Mouse (Mus musculus): Measurements from ENCODE around the gene Tas1r1. TPM values are rescaled to one million over a fixed set of nuclear protein-coding genes. Genes with fewer than 3 reads are reported as not detected.

Gene Tas1r1
- polyA plus RNA-seq, 1 experiment from 2014 or later: 0.19 TPM

DNA sequence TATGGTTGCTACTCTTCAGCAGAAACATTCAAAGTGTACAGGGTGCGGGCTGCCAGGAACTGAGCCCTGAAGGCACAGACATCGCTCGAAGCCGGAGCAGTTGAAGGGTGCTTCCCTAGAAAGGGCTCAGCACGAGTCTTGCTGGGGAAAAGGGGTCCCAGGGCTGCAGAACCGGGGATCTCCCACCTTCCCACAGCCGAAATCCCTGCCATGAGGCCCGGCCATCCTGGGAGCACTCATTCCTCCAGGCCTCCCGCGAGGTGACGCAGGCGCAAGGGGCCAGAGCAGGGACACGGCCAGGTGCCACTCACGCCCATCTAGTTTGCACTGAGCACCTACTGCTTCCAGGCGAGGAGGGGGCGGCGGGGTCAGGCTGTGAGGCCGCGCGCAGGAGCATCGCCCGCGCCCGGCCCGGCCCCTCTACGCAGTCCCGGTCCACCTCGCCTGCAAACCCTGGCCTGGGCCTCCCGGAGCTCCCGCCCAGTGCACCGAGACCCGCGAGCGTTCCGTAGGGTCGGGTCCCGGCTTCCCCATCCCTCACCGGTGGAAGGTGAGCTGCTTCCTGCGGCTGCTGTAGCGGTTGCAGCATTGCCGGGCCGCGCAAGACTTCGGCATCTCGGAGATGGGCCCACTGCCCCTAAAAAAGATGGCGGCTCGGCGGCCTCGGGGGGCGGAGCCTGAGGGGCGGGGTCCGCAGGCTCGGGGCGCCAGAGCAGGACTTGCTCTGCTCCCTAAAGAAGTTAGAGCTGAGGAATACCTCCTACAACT, 49.8 kb downstream of the Tas1r1 start, which contains the start of gene Thap3:
Thap3 (minus strand) TSS at position 656 of the 768 bp plus-strand sequence.
- Histone ChIP-seq H3K36me3 (peaks cover 40% of the 10 kb centered on the region), H3K4me1 (peaks cover 43% of the 10 kb centered on the region)
- 1% methylated on average over 53 of the region's 54 CpGs for WGBS

GRCm38 (mm10) chr4:151988014-151988341, 50.4 kb downstream of the Tas1r1 start:
- 23% methylated on average over 10 of the region's 10 CpGs for WGBS
- Histone ChIP-seq H3K36me3 (peaks cover 40% of the 10 kb centered on the region), H3K27me3 (ENCODE audit: insufficient read depth, poor library complexity, severe bottlenecking) (no peaks in the 10 kb centered on the region), H3K9me3 (no peaks in the 10 kb centered on the region), H3K4me1 (peaks cover 43% of the 10 kb centered on the region), H3K27ac (peak overlapping the region; percentile 96), H3K4me3 (peak overlapping the region; percentile 90)
- no peak for DNase-seq (ENCODE audit: low spot score)

More for the DNA sequence above, 49.8 kb downstream of the Tas1r1 start, which contains the start of gene Thap3:
- peak; percentile 86 for DNase-seq (ENCODE audit: low spot score)
- Histone ChIP-seq H3K9me3 (no peaks in the 10 kb centered on the region), H3K4me3 (peak within 1 kb of the TSS; percentile 90), H3K27ac (peak within 1 kb of the TSS; percentile 96), H3K27me3 (ENCODE audit: insufficient read depth, poor library complexity, severe bottlenecking) (no peaks in the 10 kb centered on the region)

DNA sequence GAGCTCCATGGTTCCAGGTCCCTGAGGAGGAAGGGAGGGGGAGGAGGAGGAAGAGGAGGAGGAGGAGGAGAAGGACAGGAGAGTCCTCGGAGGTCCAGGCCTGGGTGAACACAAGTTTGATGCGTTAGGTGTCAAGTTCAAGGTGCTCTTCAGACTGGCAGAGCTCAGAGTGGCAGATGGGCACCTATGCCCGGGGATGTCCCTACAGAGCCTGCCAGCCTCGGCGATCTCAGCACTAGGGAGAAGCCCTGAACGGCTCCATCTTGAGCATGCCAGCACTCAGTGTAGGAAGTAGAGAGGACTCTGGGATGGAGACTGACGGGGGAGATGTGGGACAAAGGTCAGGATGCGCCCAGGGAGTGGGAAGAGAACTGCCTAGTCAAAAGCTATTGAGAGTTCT, 51.7 kb downstream of the Tas1r1 start:
- H3K36me3 ChIP-seq: peaks cover 38% of the 10 kb centered on the region
- H3K27me3 ChIP-seq (ENCODE audit: insufficient read depth, poor library complexity, severe bottlenecking): no peaks in the 10 kb centered on the region
- peak overlapping the region; percentile 24; the same call in 1 of the 2 replicates for H3K27ac ChIP-seq
- H3K4me1 ChIP-seq: peaks cover 42% of the 10 kb centered on the region
- no peak for DNase-seq (ENCODE audit: low spot score)
- 63% methylated on average over 8 of the region's 8 CpGs for WGBS
- no peaks in the 10 kb centered on the region for H3K9me3 ChIP-seq
- no peak overlapping the region for H3K4me3 ChIP-seq

GRCm38 (mm10) chr4:151985886-151986285, 52.5 kb downstream of the Tas1r1 start:
- peak overlapping the region; percentile 24; the same call in 1 of the 2 replicates for H3K27ac ChIP-seq
- H3K27me3 ChIP-seq (ENCODE audit: insufficient read depth, poor library complexity, severe bottlenecking): no peaks in the 10 kb centered on the region
- no peak for DNase-seq (ENCODE audit: low spot score)
- no peaks in the 10 kb centered on the region for H3K9me3 ChIP-seq
- WGBS: 37% methylated on average over 10 of the region's 10 CpGs
- H3K4me3 ChIP-seq: no peak overlapping the region
- peaks cover 38% of the 10 kb centered on the region for H3K36me3 ChIP-seq
- peaks cover 42% of the 10 kb centered on the region for H3K4me1 ChIP-seq

DNA sequence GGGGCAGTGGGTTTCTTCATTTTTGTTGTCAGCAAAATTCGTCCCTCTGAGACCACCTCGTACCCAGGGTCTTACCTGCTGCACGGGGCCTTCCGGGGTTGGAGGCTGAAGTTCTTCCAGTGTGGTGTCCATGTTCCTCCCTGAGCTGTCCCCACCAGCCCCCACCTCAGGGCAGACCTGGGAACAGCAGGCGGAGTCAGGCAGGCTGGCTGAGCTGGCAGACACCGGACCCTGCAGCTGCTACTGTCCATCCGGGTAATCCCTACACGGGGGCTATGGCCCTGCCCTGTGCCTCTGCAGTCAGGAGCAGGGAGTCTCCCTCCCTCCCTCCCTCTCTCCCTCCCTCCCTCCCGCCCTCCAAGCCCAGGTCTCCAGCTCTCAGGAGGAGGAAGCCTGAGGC, 54.8 kb downstream of the Tas1r1 start:
- peak overlapping the region; percentile 9; the same call in 1 of the 2 replicates for H3K4me3 ChIP-seq
- H3K27ac ChIP-seq: peak overlapping the region; percentile 6; the same call in 1 of the 2 replicates
- DNase-seq (ENCODE audit: low spot score): no peak

GRCm38 (mm10) chr4:151983043-151983442, 55.3 kb downstream of the Tas1r1 start:
- Histone ChIP-seq H3K36me3 (peaks cover 54% of the 10 kb centered on the region), H3K9me3 (no peaks in the 10 kb centered on the region), H3K27ac (no peak overlapping the region), H3K4me1 (peaks cover 34% of the 10 kb centered on the region), H3K4me3 (peak overlapping the region; percentile 9; the same call in 1 of the 2 replicates), H3K27me3 (ENCODE audit: insufficient read depth, poor library complexity, severe bottlenecking) (no peaks in the 10 kb centered on the region)
- no peak for DNase-seq (ENCODE audit: low spot score)
- WGBS: 54% methylated on average over 17 of the region's 17 CpGs

More for the DNA sequence above, 54.8 kb downstream of the Tas1r1 start:
- WGBS: 24% methylated on average over 8 of the region's 9 CpGs
- Histone ChIP-seq H3K4me1 (peaks cover 36% of the 10 kb centered on the region), H3K36me3 (peaks cover 51% of the 10 kb centered on the region), H3K9me3 (no peaks in the 10 kb centered on the region), H3K27me3 (ENCODE audit: insufficient read depth, poor library complexity, severe bottlenecking) (no peaks in the 10 kb centered on the region)

DNA sequence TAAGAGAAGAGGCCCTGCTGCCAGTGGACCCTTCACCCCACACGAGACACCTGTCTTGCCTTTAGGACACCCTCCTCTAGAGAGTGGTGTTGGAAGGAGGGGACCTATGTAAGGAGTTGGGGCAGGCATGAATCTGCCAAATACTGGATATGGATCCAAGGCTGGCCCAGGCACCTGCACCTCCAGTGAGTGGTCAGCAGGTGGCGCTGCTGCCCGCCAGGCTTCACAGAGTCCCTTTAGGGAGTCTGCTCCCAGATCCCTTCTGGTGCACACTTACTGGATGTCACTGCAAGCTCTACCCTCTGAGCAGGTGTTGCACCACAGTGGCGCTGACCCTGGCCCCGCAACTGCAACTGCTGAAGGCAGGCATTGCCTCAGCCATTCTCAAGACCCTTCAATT, 57.0 kb downstream of the Tas1r1 start:
- no peaks in the 10 kb centered on the region for H3K9me3 ChIP-seq
- DNase-seq (ENCODE audit: low spot score): peak; percentile 89
- WGBS: 13% methylated on average over 5 of the region's 5 CpGs
- no peak overlapping the region for H3K4me3 ChIP-seq
- H3K27me3 ChIP-seq (ENCODE audit: insufficient read depth, poor library complexity, severe bottlenecking): no peaks in the 10 kb centered on the region
- H3K36me3 ChIP-seq: peaks cover 70% of the 10 kb centered on the region
- H3K4me1 ChIP-seq: peaks cover 28% of the 10 kb centered on the region
- no peak overlapping the region for H3K27ac ChIP-seq

DNA sequence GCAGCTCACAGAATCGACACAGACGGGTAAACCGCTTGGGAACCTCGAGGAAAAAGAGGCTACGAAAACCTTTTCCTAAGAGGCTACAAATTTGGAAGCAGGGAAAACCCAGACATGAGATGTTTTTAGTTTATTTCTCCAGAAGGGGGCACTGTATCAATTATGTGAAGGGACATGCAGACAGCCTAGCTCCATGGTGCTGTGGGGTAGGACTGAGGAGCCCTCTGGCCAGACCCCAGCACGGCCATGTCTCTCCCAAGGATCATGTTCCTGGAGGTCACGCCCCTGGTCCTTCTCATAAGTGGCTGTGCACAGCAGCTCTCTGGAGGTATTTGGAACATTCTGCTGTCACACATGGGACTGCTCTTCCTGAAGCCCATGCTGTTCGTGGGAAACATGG, 57.7 kb downstream of the Tas1r1 start:
- H3K4me3 ChIP-seq: no peak overlapping the region
- 80% methylated on average over 8 of the region's 8 CpGs for WGBS
- peaks cover 22% of the 10 kb centered on the region for H3K4me1 ChIP-seq
- no peaks in the 10 kb centered on the region for H3K9me3 ChIP-seq
- no peak for DNase-seq (ENCODE audit: low spot score)
- no peaks in the 10 kb centered on the region for H3K27me3 ChIP-seq (ENCODE audit: insufficient read depth, poor library complexity, severe bottlenecking)
- H3K36me3 ChIP-seq: peaks cover 71% of the 10 kb centered on the region
- no peak overlapping the region for H3K27ac ChIP-seq

Other genes starting within 250 kb of the Tas1r1 start
- 115 and 123 TPM in 2 replicates for gene Camta1, start 176.7 kb downstream of the Tas1r1 start, polyA plus RNA-seq (2016; fragmentation: Nextera tagmentation; extraction: Ambion mirVana)
- gene Dnajc11, start 104.9 kb downstream of the Tas1r1 start, polyA plus RNA-seq (2016; fragmentation: Nextera tagmentation; extraction: Ambion mirVana): 80.5 and 85.8 TPM in 2 replicates
- gene Thap3, start 49.6 kb downstream of the Tas1r1 start, polyA plus RNA-seq (2016; fragmentation: Nextera tagmentation; extraction: Ambion mirVana): 29.3 and 30.1 TPM in 2 replicates
- gene Phf13, start 42.3 kb downstream of the Tas1r1 start, polyA plus RNA-seq (2016; fragmentation: Nextera tagmentation; extraction: Ambion mirVana): 22.9 and 26.2 TPM in 2 replicates
- gene Klhl21, start 29.8 kb downstream of the Tas1r1 start, polyA plus RNA-seq (2016; fragmentation: Nextera tagmentation; extraction: Ambion mirVana): 28.4 and 42.2 TPM in 2 replicates
- 16.6 and 21.0 TPM in 2 replicates for gene Zbtb48, start 10.9 kb downstream of the Tas1r1 start, polyA plus RNA-seq (2016; fragmentation: Nextera tagmentation; extraction: Ambion mirVana)
- gene Nol9, start 753 bp upstream of the Tas1r1 start, polyA plus RNA-seq (2016; fragmentation: Nextera tagmentation; extraction: Ambion mirVana): 26.5 and 36.9 TPM in 2 replicates
- 10.1 and 10.2 TPM in 2 replicates for gene Plekhg5, start 33.9 kb upstream of the Tas1r1 start, polyA plus RNA-seq (2016; fragmentation: Nextera tagmentation; extraction: Ambion mirVana)
- gene Tnfrsf25, start 77.4 kb upstream of the Tas1r1 start, polyA plus RNA-seq (2016; fragmentation: Nextera tagmentation; extraction: Ambion mirVana): 0.90 and 1.3 TPM in 2 replicates
- gene Espn, start 113.8 kb upstream of the Tas1r1 start, polyA plus RNA-seq (2016; fragmentation: Nextera tagmentation; extraction: Ambion mirVana): 1.4 and 4.0 TPM in 2 replicates
- gene Hes2, start 120.3 kb upstream of the Tas1r1 start, polyA plus RNA-seq (2016; fragmentation: Nextera tagmentation; extraction: Ambion mirVana): not detected in 2 replicates
- gene Acot7, start 139.6 kb upstream of the Tas1r1 start, polyA plus RNA-seq (2016; fragmentation: Nextera tagmentation; extraction: Ambion mirVana): 43.7 and 48.9 TPM in 2 replicates
- gene Gpr153, start 235.7 kb upstream of the Tas1r1 start, polyA plus RNA-seq (2016; fragmentation: Nextera tagmentation; extraction: Ambion mirVana): 5.5 and 6.3 TPM in 2 replicates